Mouse (Mus musculus): ENCODE measurements around the gene Mcf2. TPM values are rescaled to one million over a fixed set of nuclear protein-coding genes. Genes with fewer than 3 reads are reported as not detected.

Mcf2 gene
- total RNA-seq, 2 experiments from 2014 or later, result not detected

DNA sequence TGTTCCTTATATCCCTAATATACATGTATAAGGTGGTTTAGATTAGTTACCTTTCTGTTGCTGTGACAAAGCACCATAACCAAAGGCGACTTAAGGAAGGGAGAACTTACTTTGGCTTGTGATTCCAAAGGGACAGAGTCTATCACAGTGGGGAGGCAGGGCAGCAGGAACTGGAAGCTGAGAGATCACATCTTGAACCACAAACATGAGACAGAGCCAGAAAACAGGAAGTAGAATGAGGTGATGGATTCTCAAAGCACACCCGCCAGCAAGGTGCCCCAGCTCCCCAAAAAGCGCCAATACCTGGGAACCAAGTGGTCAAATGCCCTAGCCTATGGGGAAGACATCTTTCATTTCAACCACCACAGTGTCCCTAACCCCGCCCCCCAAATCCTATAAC lies 157.9 kb downstream of the Mcf2 start:
- no peak for DNase-seq
- intact Hi-C loops (cut with DNase I), result no loop called here
- no peak overlapping the region for H3K27ac ChIP-seq
- TF ChIP-seq CTCF (IDR thresholded peaks at IDR 0.05), result no peak
- no peak overlapping the region for H3K4me3 ChIP-seq

DNA sequence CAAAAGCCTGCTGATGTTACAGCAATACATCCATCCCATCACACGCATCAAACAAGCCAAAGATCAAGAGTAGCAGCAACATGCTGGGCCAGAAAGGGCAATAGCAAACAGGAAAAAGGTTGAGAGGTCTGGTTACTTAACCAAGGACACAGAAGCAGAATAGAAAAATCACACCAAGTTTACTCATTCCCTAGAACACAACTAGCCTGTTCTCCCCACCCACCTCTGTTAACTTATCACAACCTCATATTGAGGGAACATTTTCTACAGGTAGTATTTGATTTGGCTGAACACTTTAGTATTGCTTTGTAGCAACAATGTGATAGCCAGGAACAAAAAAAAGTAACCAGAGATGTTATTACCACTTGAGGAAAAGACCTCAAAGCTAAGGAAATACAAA lies 164.3 kb downstream of the Mcf2 start:
- no peak for TF ChIP-seq CTCF (IDR thresholded peaks at IDR 0.05)
- DNase-seq, result no peak
- no peak overlapping the region for H3K27ac ChIP-seq
- intact Hi-C loops (cut with DNase I), result loop anchor here (10.0 kb wide), 2 partner anchors 390 to 450 kb away; no protein-coding TSS in a partner anchor
- H3K4me3 ChIP-seq, result no peak overlapping the region

DNA sequence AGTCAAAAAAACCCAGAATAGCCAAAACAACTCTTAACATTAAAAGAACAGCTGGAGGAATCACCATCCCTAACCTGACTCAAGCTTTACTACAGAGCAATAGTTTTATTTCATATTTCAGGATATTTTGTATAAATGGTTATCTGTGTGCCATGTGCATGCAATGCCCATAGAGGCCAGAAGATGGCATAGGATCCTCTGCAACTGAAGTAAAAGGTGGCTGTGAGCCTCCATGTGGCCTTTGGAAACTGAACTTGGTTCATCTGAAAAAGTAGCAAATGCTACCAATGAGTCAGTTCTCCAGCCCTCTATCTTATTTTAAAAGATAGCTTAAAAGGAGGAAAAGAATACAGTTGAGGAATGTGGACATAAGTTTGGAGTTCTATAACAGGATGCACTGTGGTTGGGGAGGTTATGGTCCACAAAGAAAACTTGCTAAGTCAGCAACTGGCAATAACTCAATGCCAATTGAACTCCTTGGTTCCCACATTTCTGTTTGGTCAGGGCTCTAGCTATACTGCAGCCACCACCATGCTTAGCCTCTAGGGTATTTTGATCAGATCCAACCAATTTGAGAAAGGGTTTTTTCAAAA lies 165.7 kb downstream of the Mcf2 start:
- DNase-seq, result peak; percentile 31
- TF ChIP-seq CTCF (IDR thresholded peaks at IDR 0.05), result peak; percentile 70
- Histone ChIP-seq H3K4me3 (no peak overlapping the region), H3K27ac (no peak overlapping the region)
- intact Hi-C loops (cut with DNase I), result loop anchor here (10.0 kb wide), 2 partner anchors 392 to 452 kb away; no protein-coding TSS in a partner anchor

Other genes starting within 250 kb of the Mcf2 start
- not detected for gene F9, start 179.6 kb downstream of the Mcf2 start, total RNA-seq (2021)

All from gastrocnemius, adult 2 months (tissue).